Mouse (Mus musculus) G1E (cell line): Measurements from ENCODE around the gene Grik2. TPM values are rescaled to one million over a fixed set of nuclear protein-coding genes. Genes with fewer than 3 reads are reported as not detected.

Experiments
- ATAC-seq: 2 replicates; pipeline ENCODE4 v1.8.0; 2016; ENCODE audit warnings: mild to moderate bottlenecking; ENCODE audit not compliant: insufficient number of reproducible peaks, poor library complexity, low FRiP score, severe bottlenecking; ENCODE audit errors: extremely low read depth
- DNase-seq: peaks from one replicate; pipeline ENCODE4 v3.0.0; 2012; ENCODE audit warnings: low spot score
- H3K27me3 ChIP-seq: 2 replicates; pipeline ENCODE4 v1.6.1; 2012; ENCODE audit warnings: mild to moderate bottlenecking, low read length, inconsistent platforms; ENCODE audit not compliant: insufficient read depth
- H3K36me3 ChIP-seq: replicated peaks from 2 replicates; pipeline ENCODE3; 2012; ENCODE audit warnings: mild to moderate bottlenecking, inconsistent platforms
- H3K4me1 ChIP-seq: 2 replicates; pipeline ENCODE4 v1.6.1; 2012; ENCODE audit warnings: low read depth, low read length, inconsistent platforms, mixed read lengths; ENCODE audit not compliant: insufficient read depth
- H3K4me3 ChIP-seq: 2 replicates; pipeline ENCODE4 v1.5.1; 2012; ENCODE audit warnings: low read depth, mild to moderate bottlenecking, inconsistent platforms, low read length, moderate library complexity, mixed read lengths
- H3K9me3 ChIP-seq: replicated peaks from 2 replicates; pipeline ENCODE4 v1.6.1; 2012; ENCODE audit warnings: inconsistent platforms
- CTCF ChIP-seq: IDR thresholded peaks from 2 replicates; pipeline ENCODE4 v1.5.1; 2012; ENCODE audit warnings: low read depth, low read length, inconsistent platforms, mixed read lengths
- GATA1 ChIP-seq: IDR thresholded peaks from 2 replicates; pipeline ENCODE4 v1.6.1; 2012; ENCODE audit warnings: borderline replicate concordance, low read length, inconsistent platforms, mixed read lengths
- GATA2 ChIP-seq: IDR thresholded peaks from 2 replicates; pipeline ENCODE4 v1.6.1; 2012; ENCODE audit warnings: low read depth, low read length, inconsistent platforms, borderline replicate concordance
- POLR2AphosphoS5 ChIP-seq: IDR thresholded peaks from 2 replicates; pipeline ENCODE4 v1.6.1; 2012; ENCODE audit warnings: low read depth, low read length, inconsistent platforms; ENCODE audit not compliant: insufficient replicate concordance
- TAL1 ChIP-seq: conservative IDR thresholded peaks from 2 replicates; pipeline ENCODE4 v1.6.1; 2012; ENCODE audit warnings: low read depth, low read length, inconsistent platforms, mixed read lengths
- polyA plus RNA-seq: library from polyadenylated mRNA; stranded (reverse); fragments of >175 nt; gene quantifications from 2 replicates; pipeline ENCODE4 v1.2.3, GENCODE M21; 2012
- total RNA-seq, 2 experiments: library from RNA; stranded (forward) in 1 of 2; stranded (reverse) in 1 of 2; fragments of 200-1000 nt in 1 of 2; fragments of >200 nt in 1 of 2; fragmentation: Nextera tagmentation in 1 of 2; gene quantifications; 2 replicates each; pipeline ENCODE4 v1.2.3; 2014 to 2017

The Grik2 gene
- not detected in 2 replicates for total RNA-seq (2014; fragmentation: Nextera tagmentation)
- 0.05 and 0.06 TPM in 2 replicates for total RNA-seq (2017)
- polyA plus RNA-seq, result not detected in 2 replicates

GRCm38 (mm10) chr10:49788381-49788906, at the start of gene Grik2:
Gene Grik2 (minus strand): TSS chr10:49788766.
- ATAC-seq (no peak), DNase-seq (no peak)
- no peaks in the 10 kb centered on the region for H3K36me3 ChIP-seq
- no peak within 1 kb of the TSS for H3K4me3 ChIP-seq
- no peak for TF ChIP-seq CTCF
- no peak for TF ChIP-seq GATA2
- no peak for TF ChIP-seq TAL1
- no peaks in the 10 kb centered on the region for H3K4me1 ChIP-seq
- H3K27me3 ChIP-seq, result no peaks in the 10 kb centered on the region
- H3K9me3 ChIP-seq, result no peaks in the 10 kb centered on the region; the same call in 1 of the 2 replicates

DNA sequence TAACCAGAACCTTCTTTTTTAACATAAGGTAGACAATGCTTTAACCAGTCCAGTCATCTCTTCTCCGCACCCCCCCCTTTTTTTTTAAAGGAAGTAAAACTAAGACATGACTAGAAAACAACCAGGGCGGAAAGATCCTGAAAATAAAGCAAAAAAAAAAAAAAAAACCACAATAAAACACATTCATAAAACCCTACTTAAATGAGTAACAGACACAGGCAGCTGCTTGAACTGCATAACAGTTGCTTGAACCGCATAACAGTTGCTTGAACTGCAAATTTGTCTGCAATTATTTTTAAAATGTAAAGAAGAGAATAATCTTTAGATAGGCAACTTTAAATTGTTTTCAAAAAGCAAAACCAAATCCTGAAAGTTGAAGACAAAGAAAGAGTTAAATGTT, 45.8 kb upstream of the Grik2 start:
- no peak overlapping the region for H3K4me3 ChIP-seq
- DNase-seq (no peak), ATAC-seq (no peak)
- H3K36me3 ChIP-seq, result no peaks in the 10 kb centered on the region
- H3K9me3 ChIP-seq, result no peaks in the 10 kb centered on the region
- TF ChIP-seq POLR2AphosphoS5 (no peak), GATA2 (no peak), TAL1 (no peak), GATA1 (no peak), CTCF (no peak)
- H3K27me3 ChIP-seq, result no peaks in the 10 kb centered on the region
- no peaks in the 10 kb centered on the region for H3K4me1 ChIP-seq

- no peak for TF ChIP-seq GATA1
- no peak for TF ChIP-seq CTCF
- TF ChIP-seq POLR2AphosphoS5, result no peak
- TF ChIP-seq GATA2, result no peak
- no peak for TF ChIP-seq TAL1
- no peaks in the 10 kb centered on the region for H3K9me3 ChIP-seq
- no peaks in the 10 kb centered on the region for H3K27me3 ChIP-seq
- H3K4me3 ChIP-seq, result no peak overlapping the region
- no peaks in the 10 kb centered on the region for H3K36me3 ChIP-seq
- DNase-seq (no peak), ATAC-seq (no peak)
- no peaks in the 10 kb centered on the region for H3K4me1 ChIP-seq
These were observed 18.7 kb upstream of the Grik2 start for GRCm38 (mm10) chr10:49807276-49807675.

DNA sequence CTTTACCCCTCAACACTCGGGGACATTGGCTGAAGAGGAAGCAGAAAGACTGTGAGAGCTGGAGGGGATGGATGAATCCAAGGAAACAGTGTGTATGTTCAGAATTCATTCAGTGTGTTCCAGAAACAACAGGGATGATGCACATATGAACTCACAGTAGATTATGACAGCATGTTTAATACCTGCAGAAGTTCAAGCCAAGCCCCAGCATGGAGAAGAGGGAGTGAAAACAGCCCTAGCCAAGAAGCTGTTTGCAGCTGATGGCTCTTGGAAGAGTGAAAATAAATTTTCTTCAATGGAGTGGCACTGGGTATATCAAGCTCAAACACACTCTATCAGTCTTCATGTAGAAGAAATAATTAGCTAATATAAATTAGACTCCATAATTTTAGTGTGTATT, 12.4 kb upstream of the Grik2 start:
- no peaks in the 10 kb centered on the region for H3K27me3 ChIP-seq

DNA sequence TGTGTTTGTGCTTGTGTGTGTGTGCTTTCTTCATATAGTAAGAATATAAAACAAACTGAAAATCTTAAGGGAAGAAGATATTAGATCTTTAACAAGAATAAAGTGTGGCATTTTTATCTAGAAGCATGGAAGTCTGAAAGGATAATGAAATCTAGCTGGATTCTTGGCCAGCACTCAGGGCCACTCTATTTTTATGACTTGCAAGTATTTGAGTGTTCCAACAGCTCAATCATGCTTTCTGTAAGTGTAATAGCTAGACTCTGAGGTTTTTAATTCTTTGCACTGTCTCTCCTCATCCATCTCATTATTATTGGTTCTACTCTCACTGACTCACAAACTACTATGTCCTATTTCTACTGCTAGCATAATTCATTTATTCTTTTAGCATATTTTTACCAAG, 5.6 kb upstream of the Grik2 start:
- Histone ChIP-seq H3K4me1 (no peaks in the 10 kb centered on the region), H3K27me3 (no peaks in the 10 kb centered on the region), H3K9me3 (no peaks in the 10 kb centered on the region), H3K36me3 (no peaks in the 10 kb centered on the region), H3K4me3 (no peak overlapping the region)
- no peak for TF ChIP-seq POLR2AphosphoS5
- TF ChIP-seq CTCF, result no peak
- TF ChIP-seq GATA2, result no peak
- no peak for TF ChIP-seq TAL1
- TF ChIP-seq GATA1, result no peak
- DNase-seq (no peak), ATAC-seq (no peak)

More for the DNA sequence above, 12.4 kb upstream of the Grik2 start:
- H3K36me3 ChIP-seq, result no peaks in the 10 kb centered on the region
- TF ChIP-seq TAL1 (no peak), POLR2AphosphoS5 (no peak), GATA1 (no peak), CTCF (no peak), GATA2 (no peak)
- no peaks in the 10 kb centered on the region for H3K4me1 ChIP-seq
- ATAC-seq (no peak), DNase-seq (no peak)
- H3K9me3 ChIP-seq, result no peaks in the 10 kb centered on the region
- no peak overlapping the region for H3K4me3 ChIP-seq

DNA sequence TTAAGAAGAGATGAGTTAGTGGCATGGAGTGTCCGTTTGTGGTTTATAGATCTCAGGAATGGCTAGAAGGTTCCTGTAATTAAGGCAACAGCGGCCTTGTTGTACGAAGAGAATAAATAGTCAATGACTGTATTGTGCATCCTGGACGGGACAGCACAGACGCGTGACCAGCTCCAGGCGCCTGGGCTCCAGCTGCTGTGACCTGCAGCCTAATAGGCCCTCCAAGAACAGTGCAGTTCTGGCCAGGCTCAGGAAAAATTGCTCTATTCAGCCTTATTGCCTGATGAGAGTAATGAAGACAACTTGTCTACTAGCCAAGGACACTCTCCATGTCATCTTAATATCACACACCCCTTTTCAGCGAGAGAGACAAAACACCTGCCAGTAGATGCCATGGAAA, 1.8 kb upstream of the Grik2 start:
- ATAC-seq, result no peak
- Histone ChIP-seq H3K9me3 (no peaks in the 10 kb centered on the region; the same call in 1 of the 2 replicates), H3K4me1 (no peaks in the 10 kb centered on the region), H3K4me3 (no peak overlapping the region), H3K27me3 (no peaks in the 10 kb centered on the region), H3K36me3 (no peaks in the 10 kb centered on the region)
- no peak for TF ChIP-seq GATA1
- TF ChIP-seq CTCF, result no peak
- TF ChIP-seq TAL1, result no peak
- no peak for TF ChIP-seq GATA2
- no peak for TF ChIP-seq POLR2AphosphoS5
- no peak for DNase-seq

DNA sequence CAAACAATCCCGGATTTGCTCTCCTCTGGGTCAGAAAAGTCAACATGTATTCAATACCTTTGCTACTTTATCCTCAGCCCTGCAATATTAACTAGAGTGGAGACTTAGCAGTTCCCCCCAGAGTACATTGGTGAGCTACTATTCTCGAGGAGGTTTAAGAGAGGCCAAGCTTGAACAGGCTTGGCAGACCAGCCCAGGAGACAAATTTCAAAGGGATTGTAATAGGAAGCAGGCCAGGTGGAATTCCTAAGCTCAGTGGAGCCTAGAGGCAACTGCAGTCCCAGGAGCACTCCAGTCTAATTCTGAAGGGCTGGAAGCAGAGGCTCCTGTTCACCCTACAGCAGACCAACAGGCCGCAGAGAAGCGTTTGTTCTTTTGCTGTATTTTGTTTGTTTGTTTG, 1.1 kb upstream of the Grik2 start:
- no peak for TF ChIP-seq CTCF
- no peak for TF ChIP-seq GATA1
- TF ChIP-seq POLR2AphosphoS5, result no peak
- TF ChIP-seq TAL1, result no peak
- no peak for TF ChIP-seq GATA2
- Histone ChIP-seq H3K27me3 (no peaks in the 10 kb centered on the region), H3K4me1 (no peaks in the 10 kb centered on the region), H3K9me3 (no peaks in the 10 kb centered on the region; the same call in 1 of the 2 replicates), H3K4me3 (no peak overlapping the region), H3K36me3 (no peaks in the 10 kb centered on the region)
- no peak for ATAC-seq
- DNase-seq, result no peak
